Mouse (Mus musculus) cortical plate, adult 2 months (tissue): ENCODE data around the gene Gm5431. TPM values are rescaled to one million over a fixed set of nuclear protein-coding genes. Genes with fewer than 3 reads are reported as not detected.
"Not testable (repeated sequence)": the region's sequence is repeated elsewhere in the genome, so short reads cannot be mapped to it uniquely, and the experiment has no call there.

Source experiments
- H3K27ac ChIP-seq: fragments of 200-500 bp; 2 replicates; pipeline ENCODE4 v1.5.1; 2012; ENCODE audit warnings: low read length, control low read depth, inconsistent platforms; ENCODE audit not compliant: insufficient read depth
- H3K4me1 ChIP-seq: fragments of 200-500 bp; 2 replicates; pipeline ENCODE4 v1.6.1; 2011; ENCODE audit warnings: low read length; ENCODE audit not compliant: control insufficient read depth, insufficient read depth
- H3K4me3 ChIP-seq: fragments of 200-500 bp; 2 replicates; pipeline ENCODE4 v1.5.1; 2011; ENCODE audit warnings: mild to moderate bottlenecking, low read length, control low read depth; ENCODE audit not compliant: insufficient read depth
- CTCF ChIP-seq: fragments of 200-500 bp; IDR thresholded peaks from 2 replicates; pipeline ENCODE4 v1.5.1; 2011; ENCODE audit warnings: mild to moderate bottlenecking, control low read depth, low read length; ENCODE audit not compliant: insufficient read depth; ENCODE audit errors: extremely low read depth
- POLR2A ChIP-seq: fragments of 200-500 bp; IDR thresholded peaks from 2 replicates; pipeline ENCODE4 v1.6.1; 2011; ENCODE audit warnings: mild to moderate bottlenecking, low read length, control low read depth; ENCODE audit not compliant: insufficient read depth; ENCODE audit errors: extremely low read depth
- polyA plus RNA-seq: library from polyadenylated mRNA; depleted of rRNA; stranded (reverse); fragments of >200 nt; gene quantifications from 2 replicates; pipeline ENCODE4 v1.2.3, GENCODE M21; 2012

The Gm5431 gene
- polyA plus RNA-seq, 1 experiment: 0.19 TPM

DNA sequence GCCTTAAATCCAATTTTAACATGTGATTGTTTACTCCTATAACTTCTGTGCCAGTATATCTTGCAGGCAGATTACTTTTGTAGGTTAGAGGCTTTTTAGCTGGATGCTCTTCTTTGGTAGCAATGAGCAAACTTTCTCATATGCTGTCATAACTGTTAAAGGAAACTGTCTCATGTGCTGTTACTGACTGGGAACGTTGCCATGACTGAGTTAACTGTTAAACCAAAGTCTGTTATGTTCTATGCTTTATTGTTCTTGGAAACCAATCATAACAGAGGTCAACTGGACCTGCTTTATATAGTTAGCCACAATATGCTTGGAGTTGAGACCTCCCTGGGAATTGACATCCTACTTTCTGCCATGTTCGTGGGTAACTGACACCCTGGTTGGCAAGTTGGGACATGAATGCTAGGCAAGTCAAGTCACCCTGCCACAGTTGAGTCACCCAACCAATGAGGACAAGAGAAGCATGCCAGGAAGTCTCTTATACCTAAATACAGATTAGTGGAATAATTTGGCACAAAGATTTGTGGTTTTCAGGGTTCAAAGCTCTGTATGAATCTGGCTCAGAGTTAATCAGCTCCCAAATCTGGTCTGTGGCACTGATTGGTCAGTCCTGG lies 3.1 kb downstream of the Gm5431 start:
- Histone ChIP-seq H3K4me3 (no peak overlapping the region), H3K4me1 (no peaks in the 10 kb centered on the region), H3K27ac (no peak overlapping the region)
- TF ChIP-seq CTCF (no peak), POLR2A (no peak)

DNA sequence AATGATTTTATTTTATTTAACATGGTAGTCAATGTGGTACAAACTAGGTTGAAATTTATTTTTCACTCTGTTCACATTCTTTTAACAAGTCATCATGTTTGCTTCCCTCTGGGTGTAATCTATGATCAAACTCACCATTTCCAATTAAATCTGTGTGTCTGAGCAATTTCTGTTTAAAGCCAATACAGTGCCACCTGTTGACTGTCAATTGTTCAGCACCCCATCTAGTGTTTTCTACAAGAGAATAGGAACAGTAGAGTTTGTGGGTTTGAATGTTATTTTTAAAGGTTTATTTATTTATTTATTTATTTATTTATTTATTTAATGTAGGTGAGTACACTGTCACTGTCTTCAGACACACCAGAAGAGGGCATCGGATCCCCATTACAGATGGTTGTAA lies 25.3 kb downstream of the Gm5431 start:
- no peak for TF ChIP-seq CTCF
- TF ChIP-seq POLR2A: no peak
- H3K27ac ChIP-seq: no peak overlapping the region
- no peaks in the 10 kb centered on the region for H3K4me1 ChIP-seq
- no peak overlapping the region for H3K4me3 ChIP-seq

DNA sequence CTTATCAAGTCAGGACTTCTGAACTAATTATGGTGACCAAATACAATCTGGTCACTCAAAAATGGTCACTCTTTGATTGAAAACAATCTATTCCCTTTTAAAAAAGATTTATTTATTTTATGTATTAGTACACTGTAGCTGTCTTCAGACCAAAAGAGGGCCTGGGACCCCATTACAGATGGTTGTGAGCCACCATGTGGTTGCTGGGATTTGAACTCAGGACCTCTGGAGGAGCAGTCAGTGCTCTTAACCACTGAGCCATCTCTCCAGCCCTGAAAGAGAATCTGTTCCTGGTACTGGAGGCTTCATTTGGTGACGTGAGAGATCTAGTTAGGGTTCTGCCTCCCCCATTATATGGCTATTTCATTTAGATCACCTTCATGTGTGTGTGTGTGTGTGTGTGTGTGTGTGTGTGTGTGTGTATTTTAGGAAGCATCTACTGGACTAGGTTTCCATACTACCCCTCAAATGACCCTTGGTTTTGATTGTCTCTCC lies 26.6 kb downstream of the Gm5431 start:
- not testable (repeated sequence) for H3K4me3 ChIP-seq, H3K27ac ChIP-seq

DNA sequence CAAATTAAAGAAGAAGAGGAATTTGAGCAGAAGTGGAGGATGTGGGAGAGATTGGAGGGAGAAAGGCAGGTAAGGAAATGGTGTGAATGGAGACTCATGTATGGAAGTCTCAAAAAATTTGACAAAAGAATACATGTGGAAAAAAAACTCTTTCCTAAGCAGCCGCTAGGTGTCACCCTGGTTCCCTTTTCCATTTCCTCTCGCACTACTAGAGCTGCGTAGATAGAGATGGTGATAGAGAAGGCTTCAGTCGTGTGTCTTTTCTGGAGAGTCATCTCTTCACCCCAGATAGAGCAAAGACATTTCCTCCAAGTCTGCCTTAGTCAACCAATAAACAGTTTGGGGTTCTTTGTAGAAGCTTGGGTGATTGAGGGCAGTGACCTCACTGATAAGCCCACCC lies 27.5 kb downstream of the Gm5431 start:
- no peak overlapping the region for H3K4me3 ChIP-seq
- H3K4me1 ChIP-seq: no peaks in the 10 kb centered on the region
- no peak overlapping the region for H3K27ac ChIP-seq
- no peak for TF ChIP-seq POLR2A
- TF ChIP-seq CTCF: peak; percentile 74; the same call in 1 of the 2 replicates

More for the DNA sequence above, 26.6 kb downstream of the Gm5431 start:
- not testable (repeated sequence) for H3K4me1 ChIP-seq

DNA sequence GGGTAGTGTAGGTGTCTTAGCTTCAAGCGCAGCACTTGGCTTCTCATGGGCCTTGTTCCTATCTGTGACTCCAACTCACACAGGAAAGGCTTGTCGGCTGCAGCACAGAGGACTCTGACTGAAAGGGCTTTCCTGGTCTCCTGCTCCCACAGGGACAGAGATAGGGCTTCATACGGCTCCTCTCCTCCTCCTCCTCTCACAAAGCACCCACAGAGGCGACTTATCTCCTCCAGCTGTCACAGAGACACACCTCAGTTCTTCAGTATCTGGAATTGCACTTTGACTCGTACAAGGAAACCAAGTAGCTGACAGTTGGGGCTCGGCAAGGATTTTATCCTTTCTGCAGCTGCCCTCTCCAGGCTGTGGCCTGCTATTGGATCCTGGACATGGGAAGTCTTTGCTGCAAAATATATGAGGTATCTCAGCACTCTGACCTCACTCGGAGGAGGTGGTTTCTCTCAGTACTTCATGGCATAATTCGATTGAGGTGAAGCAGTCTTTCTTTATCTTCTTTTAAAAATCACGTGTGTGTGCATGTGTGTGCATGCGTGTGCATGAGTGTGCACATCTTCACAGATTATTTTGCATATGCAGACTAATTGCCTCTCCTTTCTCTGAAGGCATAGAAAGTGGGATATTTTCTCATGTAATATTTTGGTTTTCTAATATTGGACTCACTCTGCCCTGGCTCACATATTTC lies 28.3 kb downstream of the Gm5431 start:
- no peak for TF ChIP-seq CTCF
- TF ChIP-seq POLR2A: no peak
- H3K4me3 ChIP-seq: no peak overlapping the region
- H3K27ac ChIP-seq: no peak overlapping the region
- no peaks in the 10 kb centered on the region for H3K4me1 ChIP-seq

DNA sequence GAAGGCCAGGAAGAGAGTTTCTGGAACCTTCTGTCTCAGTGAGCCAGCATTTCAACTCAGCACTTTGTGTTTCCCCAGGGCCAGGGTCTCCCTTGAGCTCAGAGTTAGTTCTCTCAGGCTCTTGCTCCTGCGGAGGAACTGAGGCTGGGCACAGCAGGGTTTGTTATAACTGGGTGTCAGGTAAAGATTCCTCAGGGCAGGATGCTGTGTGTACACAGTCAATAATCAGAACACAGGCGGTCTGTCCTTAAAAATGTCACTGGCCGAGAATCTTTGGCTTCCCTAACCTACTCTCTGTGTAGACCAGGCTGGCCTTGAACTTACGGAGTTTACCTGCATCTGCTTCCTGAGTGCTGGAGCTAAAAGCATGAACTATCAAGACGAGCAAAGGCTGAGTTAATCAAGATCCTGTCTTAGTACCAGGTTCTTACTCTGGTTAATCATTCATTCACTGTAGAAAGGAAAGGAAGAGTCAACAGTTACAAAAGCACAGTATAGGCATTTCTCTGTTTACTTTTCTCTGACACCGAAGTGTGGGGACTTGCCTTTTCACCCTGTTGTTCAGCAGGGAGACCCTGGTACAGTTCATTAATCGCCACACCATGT lies 29.2 kb downstream of the Gm5431 start:
- no peak overlapping the region for H3K4me3 ChIP-seq
- TF ChIP-seq CTCF (no peak), POLR2A (no peak)
- H3K27ac ChIP-seq: peak overlapping the region; percentile 69; the same call in 1 of the 2 replicates
- no peaks in the 10 kb centered on the region for H3K4me1 ChIP-seq

DNA sequence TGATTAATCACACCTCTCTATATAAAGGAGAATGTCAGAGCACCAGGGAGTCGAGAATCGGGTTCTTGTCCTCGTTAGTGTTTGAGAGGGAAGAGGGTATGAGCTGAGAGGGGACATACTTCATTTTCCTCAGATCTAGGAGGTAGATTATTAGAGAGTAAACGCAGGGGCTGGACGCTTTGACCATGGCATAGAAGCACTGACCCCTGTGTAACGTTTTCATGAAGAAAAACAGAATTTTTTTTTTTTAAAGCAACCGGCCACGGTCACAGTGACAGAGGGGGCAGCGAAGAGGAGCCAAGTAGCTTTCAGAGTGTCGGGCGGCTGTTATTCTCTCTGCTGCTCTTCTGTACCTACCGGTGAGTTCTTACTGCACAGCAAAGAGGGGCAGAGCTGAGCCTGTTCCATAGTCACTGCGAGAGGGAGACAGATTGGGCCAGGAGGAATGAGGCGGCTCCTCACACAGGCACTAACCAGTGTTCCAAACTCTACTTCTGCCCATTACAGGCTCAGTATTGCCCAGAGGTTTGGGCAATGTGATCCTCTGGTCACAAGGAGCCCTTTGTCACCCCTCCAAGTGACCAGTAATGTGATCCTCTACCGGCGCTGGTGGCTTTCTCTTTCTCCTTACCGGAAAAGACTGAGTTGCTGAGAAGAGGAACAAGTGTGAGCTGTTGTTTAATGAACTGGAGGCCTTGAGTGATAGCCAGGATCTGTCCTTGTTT lies 30.0 kb downstream of the Gm5431 start:
- Histone ChIP-seq H3K4me3 (peak overlapping the region; percentile 73), H3K4me1 (no peaks in the 10 kb centered on the region), H3K27ac (peak overlapping the region; percentile 69)
- TF ChIP-seq CTCF (no peak), POLR2A (0 out of 2 replicates have a peak, but pooled peaks have one; percentile 29)

DNA sequence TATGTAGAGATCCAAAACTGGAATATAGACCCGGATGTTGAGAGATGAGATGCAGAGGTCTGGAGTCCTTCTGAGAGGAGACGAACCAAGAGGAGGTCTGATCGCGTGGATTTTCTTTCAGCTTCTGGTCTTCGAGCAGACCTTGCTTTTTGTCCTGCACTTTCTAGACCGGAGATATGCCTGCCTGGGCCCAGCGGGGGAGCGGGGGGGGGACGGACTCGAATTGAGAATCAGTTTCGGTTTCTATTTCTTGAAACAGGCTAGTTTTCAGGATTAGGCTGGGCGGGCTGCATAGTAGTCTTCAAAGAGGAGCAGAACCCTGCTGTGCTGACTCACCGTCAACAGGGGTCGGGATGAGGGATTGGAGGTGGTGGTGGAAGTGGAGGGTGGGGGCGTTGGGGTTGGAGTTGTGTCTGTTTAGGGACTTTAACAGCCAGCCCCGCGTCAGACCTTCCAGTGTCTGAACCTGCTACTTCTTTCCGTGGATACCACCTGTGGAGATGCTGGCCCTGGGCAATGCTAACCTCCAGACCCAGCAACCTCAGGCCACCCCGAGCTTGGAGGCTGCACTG lies 30.7 kb downstream of the Gm5431 start, which contains the start of gene Irgm1:
TSS of gene Irgm1 (minus strand) at position 483 of the 572 bp plus-strand sequence.
- peak within 1 kb of the TSS; percentile 69 for H3K27ac ChIP-seq
- no peaks in the 10 kb centered on the region for H3K4me1 ChIP-seq
- TF ChIP-seq CTCF: no peak
- no peak for TF ChIP-seq POLR2A
- peak within 1 kb of the TSS; percentile 73 for H3K4me3 ChIP-seq

DNA sequence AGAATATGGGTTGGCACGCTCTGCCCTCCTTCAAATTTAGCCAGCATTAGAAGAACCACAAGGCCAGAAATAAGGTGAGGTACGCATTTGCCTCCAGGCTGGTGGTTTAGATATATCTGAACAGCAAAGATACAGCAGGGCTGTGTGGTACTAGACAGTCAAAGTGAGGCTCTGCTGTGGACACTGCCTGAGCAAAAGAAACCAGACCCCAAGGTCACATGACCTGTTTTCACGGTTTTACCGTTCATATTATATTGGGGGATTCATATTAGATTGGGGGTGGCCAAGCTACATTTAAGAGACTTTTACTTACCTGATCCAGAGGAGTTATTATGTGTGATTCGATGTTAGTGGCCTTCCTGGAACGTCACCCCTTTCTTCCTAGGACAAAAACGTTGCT lies 31.2 kb downstream of the Gm5431 start:
- no peak for TF ChIP-seq POLR2A
- TF ChIP-seq CTCF: no peak
- Histone ChIP-seq H3K27ac (peak overlapping the region; percentile 69), H3K4me3 (peak overlapping the region; percentile 73), H3K4me1 (no peaks in the 10 kb centered on the region)
